Mouse (Mus musculus): ENCODE data around the gene Hist1h4b. TPM values are rescaled to one million over a fixed set of nuclear protein-coding genes. Genes with fewer than 3 reads are reported as not detected.
"Not testable (repeated sequence)": the region's sequence is repeated elsewhere in the genome, so short reads cannot be mapped to it uniquely, and the experiment has no call there.

The Hist1h4b gene
- polyA plus RNA-seq, 1 experiment from 2014 or later = 2.0 TPM

GRCm38 (mm10) chr13:23747081-23747891 is 9.5 kb upstream of the Hist1h4b start:
- no peaks in the 10 kb centered on the region for H3K27me3 ChIP-seq
- in situ Hi-C loops (cut with MboI; ENCODE audit: low pct_unique_long_range_greater_than_20kb) = loop anchor here (10.0 to 25.0 kb wide), 2 partner anchors 310 to 1712 kb away; partner anchors contain the start of genes Hist1h2ah and Hist1h2bk
- POLR2A ChIA-PET = interaction anchor here (0.8 kb wide), 1 partner anchor 165 kb away, joined by 3 read pairs; no protein-coding TSS in a partner anchor
- CTCF ChIA-PET = interaction anchor here (1.2 kb wide), 1 partner anchor 13 kb away, joined by 3 read pairs; no protein-coding TSS in a partner anchor
- ATAC-seq (peak; percentile 6), DNase-seq (ENCODE audit: low read depth, low spot score) (no peak)
- TF ChIP-seq CTCF (IDR thresholded peaks at IDR 0.05) = no peak

GRCm38 (mm10) chr13:23747892-23748288 is 8.9 kb upstream of the Hist1h4b start:
- in situ Hi-C loops (cut with MboI; ENCODE audit: low pct_unique_long_range_greater_than_20kb) = loop anchor here (10.0 to 25.0 kb wide), 2 partner anchors 311 to 1713 kb away; partner anchors contain the start of genes Hist1h2ah and Hist1h2bk
- ChIA-PET CTCF (no interaction called here), POLR2A (no interaction called here)
- TF ChIP-seq CTCF (IDR thresholded peaks at IDR 0.05) = no peak
- no peak for ATAC-seq
- no peak for DNase-seq (ENCODE audit: low read depth, low spot score)
- no peaks in the 10 kb centered on the region for H3K27me3 ChIP-seq

GRCm38 (mm10) chr13:23749563-23750121 is 7.2 kb upstream of the Hist1h4b start:
- DNase-seq (ENCODE audit: low read depth, low spot score) = no peak
- ATAC-seq = no peak
- POLR2A ChIA-PET = interaction anchor here (1.0 kb wide), 1 partner anchor 128 kb away, joined by 3 read pairs; no protein-coding TSS in a partner anchor
- H3K27me3 ChIP-seq = no peaks in the 10 kb centered on the region
- CTCF ChIA-PET = no interaction called here
- in situ Hi-C loops (cut with MboI; ENCODE audit: low pct_unique_long_range_greater_than_20kb) = loop anchor here (10.0 to 25.0 kb wide), 3 partner anchors 312 to 1962 kb away; partner anchors contain the start of genes Hist1h1b, Hist1h2ah, Hist1h2an and Hist1h2bk
- TF ChIP-seq CTCF (IDR thresholded peaks at IDR 0.05) = no peak

GRCm38 (mm10) chr13:23750839-23751477 is 5.9 kb upstream of the Hist1h4b start, which contains the start of gene Hist1h2ab:
Gene Hist1h2ab, plus strand, starts transcription at chr13:23751126.
- in situ Hi-C loops (cut with MboI; ENCODE audit: low pct_unique_long_range_greater_than_20kb) = loop anchor here (25.0 kb wide), 1 partner anchor 1964 kb away; the partner anchor contains the start of genes Hist1h1b, Hist1h2an, Hist1h2bp and Hist1h3i
- ATAC-seq; DNase-seq (ENCODE audit: low read depth, low spot score): not testable (repeated sequence)

GRCm38 (mm10) chr13:23751478-23751956 is 5.3 kb upstream of the Hist1h4b start:
- POLR2A ChIA-PET = interaction anchor here (0.8 to 1.2 kb wide), 3 partner anchors 10 to 183 kb away, joined by 3 to 4 read pairs (median 3); partner anchors contain the start of gene Hist1h4a
- TF ChIP-seq CTCF (IDR thresholded peaks at IDR 0.05) = no peak
- in situ Hi-C loops (cut with MboI; ENCODE audit: low pct_unique_long_range_greater_than_20kb) = loop anchor here (25.0 kb wide), 1 partner anchor 1964 kb away; the partner anchor contains the start of genes Hist1h1b, Hist1h2an, Hist1h2bp and Hist1h3i
- DNase-seq (ENCODE audit: low read depth, low spot score) = no peak
- H3K27me3 ChIP-seq = no peaks in the 10 kb centered on the region
- ATAC-seq = no peak
- CTCF ChIA-PET = interaction anchor here (1.3 to 1.6 kb wide), 2 partner anchors 12 to 51 kb away, joined by 3 to 4 read pairs; no protein-coding TSS in a partner anchor

More at GRCm38 (mm10) chr13:23750839-23751477, 5.9 kb upstream of the Hist1h4b start, which contains the start of gene Hist1h2ab:
- ChIA-PET POLR2A (interaction anchor here (0.8 to 1.2 kb wide), 2 partner anchors 10 to 182 kb away, joined by 3 read pairs; partner anchors contain the start of gene Hist1h4a), CTCF (interaction anchor here (0.8 kb wide), 1 partner anchor 196 kb away, joined by 3 read pairs; no protein-coding TSS in a partner anchor)
- H3K27me3 ChIP-seq = not testable (repeated sequence)

GRCm38 (mm10) chr13:23752067-23752741 is 4.6 kb upstream of the Hist1h4b start, which contains the start of gene Hist1h3b:
Gene Hist1h3b, plus strand, starts transcription at chr13:23752267.
- POLR2A ChIA-PET = interaction anchor here (0.8 to 1.2 kb wide), 4 partner anchors 9 to 183 kb away, joined by 3 to 4 read pairs (median 3); partner anchors contain the start of genes Hist1h1a and Hist1h4a
- in situ Hi-C loops (cut with MboI; ENCODE audit: low pct_unique_long_range_greater_than_20kb) = loop anchor here (25.0 kb wide), 1 partner anchor 1965 kb away; the partner anchor contains the start of genes Hist1h1b, Hist1h2an, Hist1h2bp and Hist1h3i
- not testable (repeated sequence) for DNase-seq (ENCODE audit: low read depth, low spot score); H3K27me3 ChIP-seq
- CTCF ChIA-PET = interaction anchor here (1.3 to 1.6 kb wide), 2 partner anchors 13 to 51 kb away, joined by 3 to 4 read pairs; no protein-coding TSS in a partner anchor
- peak; percentile 82 for ATAC-seq

GRCm38 (mm10) chr13:23752742-23753172 is 4.1 kb upstream of the Hist1h4b start:
- POLR2A ChIA-PET = interaction anchor here (1.0 kb wide), 1 partner anchor 11 kb away, joined by 3 read pairs; the partner anchor contains the start of gene Hist1h1a
- DNase-seq (ENCODE audit: low read depth, low spot score) = no peak
- H3K27me3 ChIP-seq = no peaks in the 10 kb centered on the region
- CTCF ChIA-PET = interaction anchor here (1.3 to 1.6 kb wide), 2 partner anchors 13 to 52 kb away, joined by 3 to 4 read pairs; no protein-coding TSS in a partner anchor
- ATAC-seq = no peak
- TF ChIP-seq CTCF (IDR thresholded peaks at IDR 0.05) = no peak
- in situ Hi-C loops (cut with MboI; ENCODE audit: low pct_unique_long_range_greater_than_20kb) = loop anchor here (25.0 kb wide), 1 partner anchor 1965 kb away; the partner anchor contains the start of genes Hist1h1b, Hist1h2an, Hist1h2bp and Hist1h3i

- in situ Hi-C loops (cut with MboI; ENCODE audit: low pct_unique_long_range_greater_than_20kb) = loop anchor here (25.0 kb wide), 1 partner anchor 1966 kb away; the partner anchor contains the start of genes Hist1h1b, Hist1h2an, Hist1h2bp and Hist1h3i
- H3K27me3 ChIP-seq = no peaks in the 10 kb centered on the region
- TF ChIP-seq CTCF (IDR thresholded peaks at IDR 0.05) = no peak
- ChIA-PET CTCF (interaction anchor here (1.1 kb wide), 1 partner anchor 10 kb away, joined by 4 read pairs; the partner anchor contains the start of gene Hist1h1a), POLR2A (interaction anchor here (1.0 kb wide), 1 partner anchor 10 kb away, joined by 3 read pairs; the partner anchor contains the start of gene Hist1h1a)
- ATAC-seq = no peak
- no peak for DNase-seq (ENCODE audit: low read depth, low spot score)
Measured at GRCm38 (mm10) chr13:23753314-23754078, 3.3 kb upstream of the Hist1h4b start.

All from Patski (cell line).